Mouse (Mus musculus) forebrain, embryonic 14.5 days (tissue): ENCODE data around the gene Apbb2. TPM values are rescaled to one million over a fixed set of nuclear protein-coding genes. Genes with fewer than 3 reads are reported as not detected.
A peak's percentile ranks its signal among the peaks of the same experiment; 100 is the strongest.

Experiments
- ATAC-seq: fragments of 200-750 bp; cut with Nextera tagmentation; 2 replicates; pipeline ENCODE4 v1.8.0; 2017; ENCODE audit warnings: mild to moderate bottlenecking, moderate library complexity
- DNase-seq: peaks from one replicate; pipeline ENCODE4 v3.0.0-alpha.2; 2015; ENCODE audit warnings: low spot score
- H3K27ac ChIP-seq: fragments of 300-500 bp; sonication (generic); 2 replicates; pipeline ENCODE4 v1.5.1; 2014; ENCODE audit warnings: low read depth, mild to moderate bottlenecking, control low read depth, low read length, moderate library complexity
- H3K27me3 ChIP-seq: fragments of 300-500 bp; sonication (generic); replicated peaks from 2 replicates; pipeline ENCODE4 v1.6.1; 2014; ENCODE audit warnings: low read length, control low read depth, mixed read lengths; ENCODE audit not compliant: control insufficient read depth, insufficient read depth
- H3K36me3 ChIP-seq: fragments of 300-500 bp; sonication (generic); 2 replicates; pipeline ENCODE4 v1.6.1; 2014; ENCODE audit warnings: low read length, control low read depth; ENCODE audit not compliant: control insufficient read depth, insufficient read depth
- H3K4me1 ChIP-seq: fragments of 300-500 bp; sonication (generic); 2 replicates; pipeline ENCODE4 v1.6.1; 2014; ENCODE audit warnings: antibody characterized with exemption, low read length, control low read depth; ENCODE audit not compliant: control insufficient read depth, insufficient read depth
- H3K4me2 ChIP-seq: fragments of 300-500 bp; sonication (generic); 2 replicates; pipeline ENCODE4 v1.6.1; 2014; ENCODE audit warnings: mild to moderate bottlenecking, control low read depth, low read length
- H3K4me3 ChIP-seq: fragments of 300-500 bp; sonication (generic); 2 replicates; pipeline ENCODE4 v1.5.1; 2014; ENCODE audit warnings: low read depth, low read length, control low read depth
- H3K9ac ChIP-seq: fragments of 300-500 bp; sonication (generic); 2 replicates; pipeline ENCODE4 v1.6.1; 2014; ENCODE audit warnings: mild to moderate bottlenecking, low read length, control low read depth, moderate library complexity
- H3K9me3 ChIP-seq: fragments of 300-500 bp; sonication (generic); replicated peaks from 2 replicates; pipeline ENCODE4 v1.6.1; 2016; ENCODE audit warnings: low read length, control low read depth, mixed read lengths; ENCODE audit not compliant: control insufficient read depth
- WGBS: fragments of 180-500 bp; shearing (Covaris S2); extraction: QIAGEN DNeasy Blood & Tissue Kit; methylation state at CpG from one replicate; pipeline ENCODE4 v1.1.7; 2014; 5-methylcytosine and 5-hydroxymethylcytosine counted together
- polyA plus RNA-seq: library from polyadenylated mRNA; unstranded; fragments of >200 nt; fragmentation: Nextera tagmentation; extraction: Ambion mirVana; gene quantifications from 2 replicates; pipeline ENCODE4 v1.2.1, GENCODE M21; 2014

Apbb2 gene
- polyA plus RNA-seq, 1 experiment from 2014 or later, result 60.6 TPM

DNA sequence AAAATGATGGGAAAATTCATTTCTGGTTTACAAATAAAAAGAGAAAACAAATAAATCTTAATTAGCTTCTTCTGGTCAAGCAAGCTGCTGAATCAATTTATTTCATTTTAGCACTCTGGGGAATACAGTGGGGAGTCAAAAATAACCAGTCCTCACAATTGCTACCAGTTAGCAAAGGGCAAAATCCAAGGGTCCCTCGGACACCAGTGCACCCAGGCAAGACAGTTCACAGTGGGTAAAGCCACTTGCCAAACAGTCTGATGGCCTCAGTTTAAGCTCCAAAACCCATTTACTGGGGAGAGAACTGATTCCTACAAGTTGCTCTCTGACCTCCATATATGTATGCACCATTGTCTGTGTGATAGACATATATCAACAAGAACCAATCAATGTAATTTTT, 115.6 kb downstream of the Apbb2 start:
- H3K36me3 ChIP-seq, result no peaks in the 10 kb centered on the region
- H3K27me3 ChIP-seq, result no peaks in the 10 kb centered on the region
- ATAC-seq (no peak), DNase-seq (no peak)
- no peak overlapping the region for H3K4me2 ChIP-seq
- no peak overlapping the region for H3K4me3 ChIP-seq
- no peaks in the 10 kb centered on the region for H3K4me1 ChIP-seq
- 91% methylated on average over 1 of the region's 1 CpGs for WGBS
- no peaks in the 10 kb centered on the region for H3K9me3 ChIP-seq
- no peak overlapping the region for H3K9ac ChIP-seq
- no peak overlapping the region for H3K27ac ChIP-seq

DNA sequence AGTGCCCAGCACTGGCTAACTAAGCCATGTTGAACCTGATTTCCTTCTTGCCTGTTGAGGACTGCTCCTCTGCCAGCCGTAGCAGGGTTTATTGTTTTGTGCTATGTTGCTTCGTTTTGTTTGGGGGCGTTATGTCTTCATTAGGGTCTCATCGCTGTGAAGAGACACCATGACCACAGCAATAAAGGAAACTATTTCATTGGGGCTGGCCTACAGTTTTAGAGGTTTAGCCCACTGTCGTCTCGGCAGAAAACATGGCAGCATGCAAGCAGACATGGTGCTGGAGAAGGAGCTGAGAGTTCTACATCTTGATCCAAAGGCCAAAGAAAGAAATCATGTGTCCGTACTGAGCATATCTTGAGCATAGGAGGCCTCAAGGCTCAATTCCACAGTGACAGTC, 119.0 kb downstream of the Apbb2 start:
- Histone ChIP-seq H3K27me3 (no peaks in the 10 kb centered on the region), H3K27ac (no peak overlapping the region), H3K4me1 (no peaks in the 10 kb centered on the region; the same call in 1 of the 2 replicates), H3K9me3 (no peaks in the 10 kb centered on the region), H3K36me3 (no peaks in the 10 kb centered on the region), H3K4me2 (no peak overlapping the region), H3K9ac (no peak overlapping the region), H3K4me3 (no peak overlapping the region)
- no peak for DNase-seq
- no peak for ATAC-seq
- 94% methylated on average over 7 of the region's 7 CpGs for WGBS

DNA sequence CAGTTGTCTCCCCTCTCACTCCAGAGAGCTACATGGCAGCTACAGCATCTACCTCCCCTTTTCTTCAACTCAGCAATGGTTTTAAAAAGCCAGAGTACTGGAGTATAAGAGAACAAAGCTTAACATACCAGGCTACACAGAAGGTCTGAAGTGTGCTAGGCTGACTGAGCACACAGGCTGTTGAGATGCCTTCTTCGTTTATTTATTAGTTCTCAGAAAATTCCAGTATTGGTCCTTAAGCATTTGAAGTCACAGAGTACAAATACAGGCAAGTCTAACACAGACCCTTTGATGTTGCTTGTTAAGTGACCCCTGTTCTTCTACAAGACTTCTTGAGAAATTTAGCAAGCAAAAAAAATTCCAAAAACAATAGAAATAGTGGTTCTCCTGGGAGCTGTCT, 120.4 kb downstream of the Apbb2 start:
- 89% methylated on average over 1 of the region's 1 CpGs for WGBS
- H3K27me3 ChIP-seq, result no peaks in the 10 kb centered on the region

DNA sequence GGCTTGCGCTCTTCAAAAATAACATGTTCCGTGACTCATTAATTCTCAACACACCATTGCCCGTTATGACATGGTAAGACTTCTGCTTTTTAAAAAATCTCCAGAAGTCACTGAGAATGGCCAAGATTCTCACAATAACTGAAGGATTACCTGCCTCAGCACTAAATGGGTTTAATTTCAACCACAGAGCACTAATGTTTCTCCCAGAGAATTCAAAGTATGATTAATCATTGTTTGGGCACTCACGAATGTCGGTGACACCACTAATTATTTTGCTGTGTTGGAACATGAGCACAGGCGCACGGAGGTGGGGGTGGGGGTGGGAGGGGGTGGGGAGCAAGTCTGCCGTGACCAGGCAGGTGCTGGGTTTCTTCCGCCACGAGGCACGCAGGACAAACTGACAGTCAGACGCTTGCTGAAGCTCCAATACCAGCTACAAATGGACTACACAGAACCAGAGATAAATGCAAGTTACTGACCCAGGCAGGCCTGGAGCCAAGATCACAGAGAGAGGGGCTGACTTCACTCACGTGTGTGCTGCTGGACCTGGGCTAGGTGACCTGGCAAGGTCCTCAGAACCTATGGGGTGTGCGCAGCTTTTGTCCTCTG, 121.0 kb downstream of the Apbb2 start:
- H3K9me3 ChIP-seq, result no peaks in the 10 kb centered on the region
- ATAC-seq (no peak), DNase-seq (no peak)
- H3K4me3 ChIP-seq, result no peak overlapping the region
- 66% methylated on average over 14 of the region's 14 CpGs for WGBS
- no peak overlapping the region for H3K4me2 ChIP-seq
- no peak overlapping the region for H3K9ac ChIP-seq
- H3K36me3 ChIP-seq, result no peaks in the 10 kb centered on the region
- no peak overlapping the region for H3K27ac ChIP-seq
- no peaks in the 10 kb centered on the region for H3K27me3 ChIP-seq
- peaks cover 4% of the 10 kb centered on the region; the same call in 1 of the 2 replicates for H3K4me1 ChIP-seq

More for the DNA sequence above, 120.4 kb downstream of the Apbb2 start:
- H3K9ac ChIP-seq, result no peak overlapping the region
- H3K36me3 ChIP-seq, result no peaks in the 10 kb centered on the region
- H3K4me2 ChIP-seq, result no peak overlapping the region
- no peak for ATAC-seq
- no peaks in the 10 kb centered on the region for H3K9me3 ChIP-seq
- H3K4me1 ChIP-seq, result no peaks in the 10 kb centered on the region; the same call in 1 of the 2 replicates
- no peak overlapping the region for H3K27ac ChIP-seq
- DNase-seq, result no peak
- no peak overlapping the region for H3K4me3 ChIP-seq

DNA sequence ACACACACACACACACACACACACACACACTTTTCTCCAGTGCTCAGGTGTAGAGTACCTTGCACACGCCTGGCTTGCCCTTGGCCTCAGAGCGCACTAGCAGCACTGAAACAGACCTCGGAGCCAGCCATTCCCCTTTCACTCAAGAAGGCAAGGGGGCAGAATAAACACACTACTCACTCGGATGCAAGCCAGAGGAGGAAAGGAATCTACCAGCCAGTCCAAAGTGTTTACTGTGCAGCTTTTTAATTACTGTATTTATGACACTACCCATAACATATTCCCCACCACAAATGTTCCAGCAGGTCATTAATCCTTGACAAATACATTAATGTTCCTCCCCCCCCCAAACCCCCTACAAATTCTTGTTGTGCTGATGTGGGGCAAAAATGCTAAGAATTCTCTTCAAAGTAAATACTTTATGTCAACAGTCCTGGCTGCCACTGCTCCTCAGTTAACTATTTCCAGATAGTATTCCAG, 121.7 kb downstream of the Apbb2 start:
- 75% methylated on average over 4 of the region's 4 CpGs for WGBS
- Histone ChIP-seq H3K27ac (no peak overlapping the region), H3K27me3 (no peaks in the 10 kb centered on the region), H3K4me3 (no peak overlapping the region), H3K4me1 (peaks cover 8% of the 10 kb centered on the region; the same call in 1 of the 2 replicates), H3K9ac (no peak overlapping the region), H3K4me2 (no peak overlapping the region), H3K9me3 (no peaks in the 10 kb centered on the region), H3K36me3 (no peaks in the 10 kb centered on the region)
- ATAC-seq (no peak), DNase-seq (no peak)

DNA sequence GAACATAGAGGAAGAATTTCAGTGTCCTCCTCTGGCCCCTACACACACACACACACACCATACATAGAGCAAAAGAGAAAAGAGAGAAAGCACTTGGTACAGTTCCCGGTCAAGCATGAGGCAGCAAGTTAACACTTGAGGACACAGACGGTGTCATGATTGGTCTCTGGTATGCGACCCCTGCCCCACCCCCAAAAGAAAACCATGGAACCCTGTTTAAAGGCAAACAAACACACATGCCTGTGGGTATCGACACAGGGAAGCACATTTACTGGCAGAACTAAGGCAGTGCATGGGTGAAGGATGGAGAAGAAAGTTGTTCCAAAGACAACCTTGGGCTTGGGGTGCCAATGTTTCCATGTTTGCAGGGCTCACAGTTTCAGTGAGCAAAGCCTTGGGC, 123.9 kb downstream of the Apbb2 start:
- no peaks in the 10 kb centered on the region for H3K36me3 ChIP-seq
- no peak overlapping the region for H3K4me3 ChIP-seq
- DNase-seq, result no peak
- H3K27ac ChIP-seq, result no peak overlapping the region
- no peak for ATAC-seq
- no peak overlapping the region for H3K4me2 ChIP-seq
- no peak overlapping the region for H3K9ac ChIP-seq
- H3K27me3 ChIP-seq, result no peaks in the 10 kb centered on the region
- no peaks in the 10 kb centered on the region for H3K9me3 ChIP-seq
- 78% methylated on average over 4 of the region's 4 CpGs for WGBS
- H3K4me1 ChIP-seq, result peaks cover 8% of the 10 kb centered on the region; the same call in 1 of the 2 replicates

DNA sequence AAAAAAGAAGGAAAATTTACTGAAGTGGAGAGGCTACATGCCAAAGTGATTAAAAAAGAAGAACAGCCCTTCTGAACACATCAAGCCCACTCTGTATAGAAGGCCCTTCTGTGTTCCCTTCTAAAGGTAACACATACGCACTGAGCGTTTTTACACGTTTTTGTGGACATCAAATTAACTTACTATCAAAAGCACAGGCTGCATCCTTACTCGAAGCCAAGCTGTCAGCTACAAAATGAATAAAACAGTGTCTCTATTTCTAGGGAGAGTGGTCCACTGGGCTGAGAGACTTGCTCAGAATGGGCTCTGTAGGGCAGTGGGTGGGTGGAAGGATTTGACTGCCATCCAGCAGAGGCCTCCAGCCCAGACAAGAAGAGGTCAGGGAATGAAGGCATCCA, 126.0 kb downstream of the Apbb2 start:
- Histone ChIP-seq H3K9me3 (no peaks in the 10 kb centered on the region), H3K4me1 (peaks cover 8% of the 10 kb centered on the region; the same call in 1 of the 2 replicates), H3K4me3 (no peak overlapping the region), H3K36me3 (no peaks in the 10 kb centered on the region), H3K4me2 (no peak overlapping the region), H3K27me3 (no peaks in the 10 kb centered on the region), H3K9ac (no peak overlapping the region), H3K27ac (peak overlapping the region; percentile 68; the same call in 1 of the 2 replicates)
- ATAC-seq (peak; percentile 73), DNase-seq (peak; percentile 60)
- WGBS, result 59% methylated on average over 4 of the region's 4 CpGs

DNA sequence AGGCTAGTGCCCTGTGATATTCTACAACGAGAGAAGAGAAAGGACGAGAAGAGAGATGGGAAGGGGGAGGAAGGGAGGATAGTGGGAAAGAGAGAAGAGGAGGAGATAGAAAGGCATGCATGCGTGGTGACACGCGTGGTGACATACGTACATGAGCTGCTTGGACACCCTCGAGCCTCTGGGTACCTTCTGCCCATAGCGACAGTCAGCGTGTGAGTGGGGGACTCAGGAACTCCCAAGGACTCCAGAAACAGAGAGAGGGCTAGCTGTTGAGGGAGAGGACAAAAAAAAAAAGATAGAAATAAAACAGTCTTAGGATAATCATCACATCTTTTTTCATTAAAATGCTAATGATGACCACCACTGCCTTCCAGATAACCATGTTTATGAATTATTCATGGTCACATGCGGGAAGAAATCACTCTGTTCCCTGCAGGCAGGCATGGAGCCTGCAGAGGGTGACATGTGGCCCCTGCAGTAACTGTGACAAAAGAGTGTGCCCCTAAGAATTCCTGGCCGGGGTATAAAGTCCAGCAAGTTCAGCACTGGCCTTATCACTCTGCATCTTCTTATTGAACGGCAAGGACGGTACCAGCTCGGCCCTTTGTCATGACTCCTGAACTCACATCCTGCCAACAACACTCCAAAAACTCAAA, 126.5 kb downstream of the Apbb2 start:
- Histone ChIP-seq H3K9me3 (no peaks in the 10 kb centered on the region), H3K27me3 (no peaks in the 10 kb centered on the region), H3K9ac (no peak overlapping the region), H3K4me3 (no peak overlapping the region), H3K4me1 (peaks cover 8% of the 10 kb centered on the region; the same call in 1 of the 2 replicates), H3K27ac (peak overlapping the region; percentile 44; the same call in 1 of the 2 replicates), H3K36me3 (no peaks in the 10 kb centered on the region), H3K4me2 (no peak overlapping the region)
- DNase-seq, result peak; percentile 41
- ATAC-seq, result peak; percentile 72
- WGBS, result 73% methylated on average over 14 of the region's 14 CpGs

DNA sequence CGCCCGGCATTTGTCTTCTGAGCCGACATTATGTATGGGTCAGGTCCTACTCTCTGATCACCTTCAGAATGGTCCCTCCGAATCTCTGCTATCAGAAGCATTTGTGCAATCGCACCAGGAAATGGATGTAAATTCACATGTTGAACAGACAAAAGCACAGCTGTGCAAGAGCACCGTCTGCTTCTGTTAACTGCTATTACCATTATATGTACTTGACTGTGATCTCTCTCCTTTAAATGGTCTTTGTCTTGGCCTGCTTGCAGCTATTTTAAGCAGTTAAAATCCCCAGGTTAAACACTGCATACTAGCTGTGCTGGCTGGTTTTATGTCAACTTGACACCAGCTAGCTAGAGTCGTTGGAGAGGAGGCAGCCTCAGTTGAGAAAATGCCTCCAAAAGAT, 132.6 kb downstream of the Apbb2 start:
- ATAC-seq (0 out of 2 replicates have a peak, but pooled peaks have one; percentile 20), DNase-seq (peak; percentile 36)
- Histone ChIP-seq H3K36me3 (no peaks in the 10 kb centered on the region), H3K4me1 (peaks cover 9% of the 10 kb centered on the region; the same call in 1 of the 2 replicates), H3K4me3 (no peak overlapping the region), H3K4me2 (no peak overlapping the region), H3K9ac (no peak overlapping the region), H3K27ac (no peak overlapping the region), H3K9me3 (no peaks in the 10 kb centered on the region), H3K27me3 (no peaks in the 10 kb centered on the region)
- WGBS, result 52% methylated on average over 7 of the region's 7 CpGs
